Mouse (Mus musculus): Measurements from ENCODE around the gene Tmem189.

DNA sequence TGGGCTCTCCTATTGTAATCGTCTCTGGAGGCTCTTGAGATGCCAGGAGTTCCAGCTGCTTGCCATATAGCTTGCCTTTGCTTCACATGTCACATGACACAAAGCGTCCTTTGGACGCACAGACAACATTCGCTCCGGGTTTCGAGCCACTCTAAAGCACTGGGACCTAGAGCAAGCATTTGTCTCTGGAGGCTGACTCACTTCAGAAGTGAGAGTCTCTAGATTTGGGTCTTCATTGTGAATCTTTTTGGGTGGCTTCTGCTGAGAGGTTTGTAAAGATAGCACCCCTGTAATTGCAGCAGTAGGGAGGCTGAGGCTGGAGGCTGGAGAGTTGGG is 56.1 kb downstream of the Tmem189 start:
- no peak for TF ChIP-seq CTCF (conservative IDR thresholded peaks at IDR 0.05; ENCODE audit: insufficient read depth, insufficient read length, low read depth, low read length)
- no peak for TF ChIP-seq POLR2A (IDR thresholded peaks at IDR 0.05; ENCODE audit: low read depth, low read length)

Measured in kidney, adult 2 months (tissue).